In the genomic region with DNA sequence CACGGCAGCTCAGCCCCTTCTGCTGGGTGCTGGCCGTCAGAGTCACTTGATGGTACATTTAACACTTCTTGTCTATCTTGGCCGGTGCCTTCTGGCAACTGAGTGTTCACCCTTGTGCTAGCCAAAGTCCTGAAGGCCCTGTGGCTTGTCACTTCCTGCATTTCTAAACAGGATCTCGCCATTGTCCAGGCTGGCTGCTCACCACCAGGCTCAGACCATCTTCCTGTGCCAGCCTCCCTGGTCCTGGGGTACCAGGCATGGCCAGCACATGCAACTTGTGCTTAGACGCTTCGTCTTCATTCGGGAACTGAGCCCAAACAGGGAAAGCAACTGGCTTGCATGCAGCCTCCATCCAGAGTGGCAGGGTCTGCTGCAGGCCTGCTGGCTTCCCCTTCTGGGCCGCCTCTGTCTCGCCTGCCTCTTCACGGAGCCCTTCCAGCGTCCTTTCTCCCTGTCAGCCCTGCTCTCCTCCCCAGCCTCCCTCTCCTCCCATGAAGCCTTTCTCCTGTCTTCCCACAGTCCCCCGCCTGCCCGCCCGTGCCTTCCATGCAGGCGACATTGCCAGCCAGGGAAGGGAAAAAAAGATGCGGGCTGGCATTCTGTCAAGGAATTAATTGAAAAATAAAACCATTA, we compare ENCODE assay signal across 9 mouse cellular contexts.
DNase-seq lines count a peak whose midpoint lies in the region; ATAC-seq and TF ChIP-seq lines count a peak whose summit lies in the region.
"Had no signal": no experiment of that assay in that cellular context is flagged by ENCODE, and none has a peak within 500 bp of the region (broad histone marks: within the 10 kb centered on the region; RNA-seq: fewer than 3 reads in every experiment).

No protein-coding gene starts in this region.

- H3K4me3 ChIP-seq in intestine, embryonic 14.5 days (ENCODE audit: low read depth, low read length) = no peak overlapping the region
- H3K4me3 ChIP-seq in intestine, postnatal 0 days (ENCODE audit: low read depth, low read length) = no peak overlapping the region
- H3K4me3 ChIP-seq in forebrain, embryonic 15.5 days = no peak overlapping the region

- H3K4me1 ChIP-seq in intestine, embryonic 14.5 days (replicated peaks; ENCODE audit: control insufficient read depth, insufficient read depth, low read length) = peaks cover 4% of the 10 kb centered on the region
- H3K4me1 ChIP-seq in intestine, postnatal 0 days (replicated peaks; ENCODE audit: control insufficient read depth, insufficient read depth, low read length) = no peaks in the 10 kb centered on the region
- peaks cover 49% of the 10 kb centered on the region for H3K4me1 ChIP-seq in forebrain, embryonic 15.5 days

- no peak overlapping the region for H3K27ac ChIP-seq in intestine, embryonic 14.5 days (ENCODE audit: low read depth)
- no peak overlapping the region for H3K27ac ChIP-seq in intestine, postnatal 0 days (ENCODE audit: low read depth, low read length)
- H3K27ac ChIP-seq in forebrain, embryonic 15.5 days (replicated peaks) = peak overlapping the region; percentile 86
- H3K27ac ChIP-seq: liver, embryonic 14.5 days had no signal

- H3K9me3 ChIP-seq in intestine, embryonic 14.5 days (ENCODE audit: control insufficient read depth, low read length) = no peaks in the 10 kb centered on the region
- no peaks in the 10 kb centered on the region for H3K9me3 ChIP-seq in intestine, postnatal 0 days (ENCODE audit: control insufficient read depth)
- H3K9me3 ChIP-seq in forebrain, embryonic 15.5 days = no peaks in the 10 kb centered on the region

- ATAC-seq in intestine, embryonic 14.5 days (replicated peaks; ENCODE audit: low FRiP score, low TSS enrichment, low read depth) = no peak
- ATAC-seq in intestine, postnatal 0 days = no peak
- ATAC-seq in forebrain, embryonic 15.5 days (replicated peaks) = peak; percentile 66
- peak; percentile 17; the same call in 1 of the 2 replicates for ATAC-seq in megakaryocyte-erythroid progenitor cell, adult 5-6 weeks (replicated peaks; ENCODE audit: low FRiP score, low TSS enrichment, poor library complexity, severe bottlenecking)

- H3K27me3 ChIP-seq in intestine, embryonic 14.5 days (replicated peaks; ENCODE audit: control insufficient read depth, insufficient read depth, low read length) = no peaks in the 10 kb centered on the region
- no peaks in the 10 kb centered on the region for H3K27me3 ChIP-seq in intestine, postnatal 0 days (replicated peaks; ENCODE audit: control insufficient read depth, insufficient read depth, low read length)
- H3K27me3 ChIP-seq in forebrain, embryonic 15.5 days = no peaks in the 10 kb centered on the region

- 47% methylated on average over 13 of the region's 16 CpGs for WGBS in intestine, embryonic 14.5 days
- WGBS in intestine, postnatal 0 days = 73% methylated on average over 16 of the region's 16 CpGs
- WGBS in forebrain, embryonic 15.5 days = 27% methylated on average over 16 of the region's 16 CpGs

- H3K36me3 ChIP-seq in intestine, embryonic 14.5 days (ENCODE audit: control insufficient read depth, insufficient read depth, low read length) = peaks cover 17% of the 10 kb centered on the region; the same call in 1 of the 2 replicates
- H3K36me3 ChIP-seq in intestine, postnatal 0 days (ENCODE audit: control insufficient read depth, insufficient read depth) = peaks cover 30% of the 10 kb centered on the region; the same call in 1 of the 2 replicates
- H3K36me3 ChIP-seq in forebrain, embryonic 15.5 days = no peaks in the 10 kb centered on the region

- no peak for DNase-seq in intestine, embryonic 14.5 days (ENCODE audit: low spot score)
- DNase-seq in MEL-GATA-1-ER (ENCODE audit: extremely low read depth, low read depth) = peak; percentile 43
- DNase-seq in thymus, postnatal 4 days = no peak
- DNase-seq in gastrocnemius, postnatal 10 days = no peak
- no peak for DNase-seq in adrenal gland, adult 18-20 months (ENCODE audit: low spot score in 2 of 2)

- no peak overlapping the region for H3K4me2 ChIP-seq in intestine, embryonic 14.5 days (ENCODE audit: low read length)
- no peak overlapping the region for H3K4me2 ChIP-seq in intestine, postnatal 0 days (replicated peaks; ENCODE audit: low read depth)
- H3K4me2 ChIP-seq in forebrain, embryonic 15.5 days (replicated peaks) = peak overlapping the region; percentile 23

- no peak for TF ChIP-seq CTCF in intestine, postnatal 0 days (IDR thresholded peaks at IDR 0.05; ENCODE audit: low read depth)

- 0 out of 2 replicates have a peak overlapping the region, but pooled peaks have one; percentile 8 for H3K9ac ChIP-seq in intestine, embryonic 14.5 days (ENCODE audit: low read length)
- H3K9ac ChIP-seq in intestine, postnatal 0 days (ENCODE audit: low read depth, low read length) = no peak overlapping the region
- H3K9ac ChIP-seq in forebrain, embryonic 15.5 days (replicated peaks) = 0 out of 2 replicates have a peak overlapping the region, but pooled peaks have one; percentile 19
- H3K9ac ChIP-seq: liver, embryonic 14.5 days had no signal

Comparison
In these comparisons a context has a peak if more than half of its experiments do, and no peak if none do; other contexts are left out.
1. ATAC-seq: peak in forebrain, embryonic 15.5 days (single experiment) and megakaryocyte-erythroid progenitor cell, adult 5-6 weeks (single experiment); none in intestine, embryonic 14.5 days (single experiment) and intestine, postnatal 0 days (single experiment).